Comparison of ENCODE assay signal across 12 mouse cellular contexts in genomic region chr11:115989686-115990085, GRCm38 (mm10). TPM values are rescaled to one million over a fixed set of nuclear protein-coding genes. Genes with fewer than 3 reads are reported as not detected.
A peak's percentile ranks its signal among the peaks of the same experiment; 100 is the strongest.
DNase-seq lines count a peak whose midpoint lies in the region; ATAC-seq and TF ChIP-seq lines count a peak whose summit lies in the region.
"Had no signal": no experiment of that assay in that cellular context is flagged by ENCODE, and none has a peak within 500 bp of the region (broad histone marks: within the 10 kb centered on the region; RNA-seq: fewer than 3 reads in every experiment).

No protein-coding gene starts in this region.

- H3K9ac ChIP-seq in heart, embryonic 12.5 days, result 0 out of 2 replicates have a peak overlapping the region, but pooled peaks have one; percentile 5
- H3K9ac ChIP-seq in midbrain, embryonic 15.5 days, result no peak overlapping the region
- H3K9ac ChIP-seq in intestine, embryonic 14.5 days (ENCODE audit: low read length), result no peak overlapping the region
- no peak overlapping the region for H3K9ac ChIP-seq in liver, postnatal 0 days (replicated peaks)

- H3K27ac ChIP-seq in heart, embryonic 12.5 days (ENCODE audit: poor library complexity, severe bottlenecking), result no peak overlapping the region
- H3K27ac ChIP-seq in midbrain, embryonic 10.5 days (replicated peaks), result peak overlapping the region; percentile 42; the same call in 1 of the 2 replicates
- H3K27ac ChIP-seq in midbrain, embryonic 15.5 days, result no peak overlapping the region
- no peak overlapping the region for H3K27ac ChIP-seq in intestine, embryonic 14.5 days (ENCODE audit: low read depth)
- H3K27ac ChIP-seq in liver, postnatal 0 days (ENCODE audit: low read depth), result no peak overlapping the region

- peaks cover 45% of the 10 kb centered on the region for H3K27me3 ChIP-seq in heart, embryonic 12.5 days (replicated peaks)
- peaks cover 29% of the 10 kb centered on the region for H3K27me3 ChIP-seq in midbrain, embryonic 10.5 days (ENCODE audit: low read depth, poor library complexity, severe bottlenecking)
- no peaks in the 10 kb centered on the region; the same call in none of the 2 replicates for H3K27me3 ChIP-seq in midbrain, embryonic 15.5 days (replicated peaks)
- H3K27me3 ChIP-seq in intestine, embryonic 14.5 days (replicated peaks; ENCODE audit: control insufficient read depth, insufficient read depth, low read length), result no peaks in the 10 kb centered on the region
- H3K27me3 ChIP-seq in liver, postnatal 0 days (ENCODE audit: insufficient read depth, low read length), result no peaks in the 10 kb centered on the region

- H3K9me3 ChIP-seq in heart, embryonic 12.5 days (replicated peaks), result no peaks in the 10 kb centered on the region
- no peaks in the 10 kb centered on the region for H3K9me3 ChIP-seq in midbrain, embryonic 10.5 days (replicated peaks)
- no peaks in the 10 kb centered on the region for H3K9me3 ChIP-seq in midbrain, embryonic 15.5 days
- H3K9me3 ChIP-seq in intestine, embryonic 14.5 days (ENCODE audit: control insufficient read depth, low read length), result no peaks in the 10 kb centered on the region
- H3K9me3 ChIP-seq in liver, postnatal 0 days (ENCODE audit: low read length), result no peaks in the 10 kb centered on the region

- no peaks in the 10 kb centered on the region for H3K36me3 ChIP-seq in heart, embryonic 12.5 days
- no peaks in the 10 kb centered on the region for H3K36me3 ChIP-seq in midbrain, embryonic 10.5 days
- H3K36me3 ChIP-seq in midbrain, embryonic 15.5 days (replicated peaks), result no peaks in the 10 kb centered on the region
- no peaks in the 10 kb centered on the region for H3K36me3 ChIP-seq in intestine, embryonic 14.5 days (ENCODE audit: control insufficient read depth, insufficient read depth, low read length)
- H3K36me3 ChIP-seq in liver, postnatal 0 days (replicated peaks; ENCODE audit: insufficient read depth, low read length), result no peaks in the 10 kb centered on the region

- intact Hi-C loops in heart, postnatal 36 days (cut with DNase I), result no loop called here

- 31% methylated on average over 15 of the region's 15 CpGs for WGBS in heart, embryonic 12.5 days
- WGBS in midbrain, embryonic 10.5 days, result 34% methylated on average over 15 of the region's 15 CpGs
- WGBS in midbrain, embryonic 15.5 days, result 39% methylated on average over 15 of the region's 15 CpGs
- 30% methylated on average over 14 of the region's 15 CpGs for WGBS in intestine, embryonic 14.5 days
- WGBS in liver, postnatal 0 days (ENCODE audit: insufficient replicate concordance), result 44% methylated on average over 15 of the region's 15 CpGs

- H3K4me3 ChIP-seq in heart, embryonic 12.5 days, result peak overlapping the region; percentile 25
- peak overlapping the region; percentile 39 for H3K4me3 ChIP-seq in midbrain, embryonic 10.5 days
- H3K4me3 ChIP-seq in midbrain, embryonic 15.5 days, result no peak overlapping the region
- 0 out of 2 replicates have a peak overlapping the region, but pooled peaks have one; percentile 16 for H3K4me3 ChIP-seq in intestine, embryonic 14.5 days (ENCODE audit: low read depth, low read length)
- no peak overlapping the region for H3K4me3 ChIP-seq in liver, postnatal 0 days (ENCODE audit: low read depth, low read length)

- no peak for ATAC-seq in heart, embryonic 12.5 days (ENCODE audit: insufficient number of reproducible peaks, low FRiP score)
- no peak for ATAC-seq in midbrain, embryonic 15.5 days (replicated peaks)
- no peak for ATAC-seq in intestine, embryonic 14.5 days (replicated peaks; ENCODE audit: low FRiP score, low TSS enrichment, low read depth)
- no peak for ATAC-seq in liver, postnatal 0 days
- ATAC-seq: activated CD4-positive, CD25-positive, alpha-beta regulatory T cell, adult 4 months had no signal

- H3K4me2 ChIP-seq in heart, embryonic 12.5 days, result peak overlapping the region; percentile 56
- H3K4me2 ChIP-seq in midbrain, embryonic 15.5 days, result no peak overlapping the region; the same call in 1 of the 2 replicates
- peak overlapping the region; percentile 40 for H3K4me2 ChIP-seq in intestine, embryonic 14.5 days (ENCODE audit: low read length)
- H3K4me2 ChIP-seq in liver, postnatal 0 days (ENCODE audit: low read depth, low read length), result peak overlapping the region; percentile 42; the same call in 1 of the 2 replicates

- 0 out of 2 replicates have a peak, but pooled peaks cover 3% of the 10 kb centered on the region for H3K4me1 ChIP-seq in heart, embryonic 12.5 days (replicated peaks)
- peaks cover 7% of the 10 kb centered on the region for H3K4me1 ChIP-seq in midbrain, embryonic 10.5 days
- no peaks in the 10 kb centered on the region for H3K4me1 ChIP-seq in midbrain, embryonic 15.5 days
- H3K4me1 ChIP-seq in intestine, embryonic 14.5 days (replicated peaks; ENCODE audit: control insufficient read depth, insufficient read depth, low read length), result no peaks in the 10 kb centered on the region
- no peaks in the 10 kb centered on the region for H3K4me1 ChIP-seq in liver, postnatal 0 days (ENCODE audit: insufficient read depth)

- no peak for TF ChIP-seq CTCF in liver, postnatal 0 days (IDR thresholded peaks at IDR 0.05; ENCODE audit: low read depth)

- no peak for TF ChIP-seq EP300 in liver, postnatal 0 days (IDR thresholded peaks at IDR 0.05; ENCODE audit: low read depth)

- DNase-seq in heart, postnatal 36 days, result no peak
- DNase-seq in midbrain, embryonic 10.5 days (ENCODE audit: low spot score), result no peak
- no peak for DNase-seq in intestine, embryonic 14.5 days (ENCODE audit: low spot score)
- no peak for DNase-seq in liver, postnatal 0 days
- DNase-seq in adrenal gland, postnatal 25 days, result no peak
- no peak for DNase-seq in layer of hippocampus, postnatal 36 days
- DNase-seq: kidney, postnatal 4 days; lung, adult 18-20 months; thymus, postnatal 25 days had no signal

RNA-seq across cellular contexts. Expression of gene Itgb4, which starts 15.2 kb away (rescaled TPM):
- polyA plus RNA-seq in heart, embryonic 12.5 days (2016; fragmentation: Nextera tagmentation; extraction: Ambion mirVana), result 2.0 and 2.7 TPM in 2 replicates
- 1 to 10 TPM; 2.6 to 3.4 TPM for total RNA-seq in heart, postnatal 36 days (2021)
- 0.63 and 0.67 TPM in 2 replicates for polyA plus RNA-seq in midbrain, embryonic 10.5 days (2016; fragmentation: Nextera tagmentation; extraction: Ambion mirVana)
- polyA plus RNA-seq in midbrain, embryonic 15.5 days (2015; fragmentation: Nextera tagmentation; extraction: Ambion mirVana), result 0.79 and 0.94 TPM in 2 replicates
- 4.8 and 5.5 TPM in 2 replicates for polyA plus RNA-seq in intestine, embryonic 14.5 days (2014; fragmentation: Nextera tagmentation; extraction: Ambion mirVana)
- polyA plus RNA-seq in liver, postnatal 0 days (2015; fragmentation: Nextera tagmentation; extraction: Ambion mirVana), result 0.21 and 0.34 TPM in 2 replicates
- 2.0 and 4.1 TPM in 2 replicates for total RNA-seq in adrenal gland, postnatal 25 days (2021)
- 1 to 10 TPM; 8.2 to 9.7 TPM for total RNA-seq in layer of hippocampus, postnatal 36 days (2021)
- polyA plus RNA-seq: activated CD4-positive, CD25-positive, alpha-beta regulatory T cell, adult 4 months had no signal

RNA-seq across cellular contexts. Expression of gene Galk1, which starts 22.8 kb away (rescaled TPM):
- polyA plus RNA-seq in heart, embryonic 12.5 days (2016; fragmentation: Nextera tagmentation; extraction: Ambion mirVana), result 151 and 152 TPM in 2 replicates
- 10 to 100 TPM; 12.8 to 19.3 TPM for total RNA-seq in heart, postnatal 36 days (2021)
- 161 and 210 TPM in 2 replicates for polyA plus RNA-seq in midbrain, embryonic 10.5 days (2016; fragmentation: Nextera tagmentation; extraction: Ambion mirVana)
- 53.2 and 58.5 TPM in 2 replicates for polyA plus RNA-seq in midbrain, embryonic 15.5 days (2015; fragmentation: Nextera tagmentation; extraction: Ambion mirVana)
- 235 and 236 TPM in 2 replicates for polyA plus RNA-seq in intestine, embryonic 14.5 days (2014; fragmentation: Nextera tagmentation; extraction: Ambion mirVana)
- 317 and 319 TPM in 2 replicates for polyA plus RNA-seq in liver, postnatal 0 days (2015; fragmentation: Nextera tagmentation; extraction: Ambion mirVana)
- total RNA-seq in adrenal gland, postnatal 25 days (2021), result 31.8 and 49.7 TPM in 2 replicates
- total RNA-seq in layer of hippocampus, postnatal 36 days (2021), result 10 to 100 TPM; 13.4 to 14.2 TPM

RNA-seq across cellular contexts. Expression of gene H3f3b, which starts 38.1 kb away (rescaled TPM):
- 742 and 759 TPM in 2 replicates for polyA plus RNA-seq in heart, embryonic 12.5 days (2016; fragmentation: Nextera tagmentation; extraction: Ambion mirVana)
- total RNA-seq in heart, postnatal 36 days (2021), result 100 to 1,000 TPM; 136 to 158 TPM
- 1,512 and 1,693 TPM in 2 replicates for polyA plus RNA-seq in midbrain, embryonic 10.5 days (2016; fragmentation: Nextera tagmentation; extraction: Ambion mirVana)
- 2,073 and 2,119 TPM in 2 replicates for polyA plus RNA-seq in midbrain, embryonic 15.5 days (2015; fragmentation: Nextera tagmentation; extraction: Ambion mirVana)
- 1,654 and 1,734 TPM in 2 replicates for polyA plus RNA-seq in intestine, embryonic 14.5 days (2014; fragmentation: Nextera tagmentation; extraction: Ambion mirVana)
- polyA plus RNA-seq in liver, postnatal 0 days (2015; fragmentation: Nextera tagmentation; extraction: Ambion mirVana), result 647 and 656 TPM in 2 replicates
- 265 and 377 TPM in 2 replicates for total RNA-seq in adrenal gland, postnatal 25 days (2021)
- 100 to 1,000 TPM; 263 to 275 TPM for total RNA-seq in layer of hippocampus, postnatal 36 days (2021)

RNA-seq across cellular contexts. Expression of gene Unk, which starts 40.4 kb away (rescaled TPM):
- polyA plus RNA-seq in heart, embryonic 12.5 days (2016; fragmentation: Nextera tagmentation; extraction: Ambion mirVana), result 31.8 and 32.3 TPM in 2 replicates
- total RNA-seq in heart, postnatal 36 days (2021), result 1 to 10 TPM; 8.0 to 8.4 TPM
- polyA plus RNA-seq in midbrain, embryonic 10.5 days (2016; fragmentation: Nextera tagmentation; extraction: Ambion mirVana), result 46.4 and 52.2 TPM in 2 replicates
- polyA plus RNA-seq in midbrain, embryonic 15.5 days (2015; fragmentation: Nextera tagmentation; extraction: Ambion mirVana), result 39.7 and 40.7 TPM in 2 replicates
- polyA plus RNA-seq in intestine, embryonic 14.5 days (2014; fragmentation: Nextera tagmentation; extraction: Ambion mirVana), result 29.8 and 34.5 TPM in 2 replicates
- 3.9 and 5.1 TPM in 2 replicates for polyA plus RNA-seq in liver, postnatal 0 days (2015; fragmentation: Nextera tagmentation; extraction: Ambion mirVana)
- total RNA-seq in adrenal gland, postnatal 25 days (2021), result 25.8 and 27.4 TPM in 2 replicates
- total RNA-seq in layer of hippocampus, postnatal 36 days (2021), result 10 to 100 TPM; 19.4 to 21.9 TPM

RNA-seq across cellular contexts. Expression of gene Recql5, which starts 56.4 kb away (rescaled TPM):
- 13.8 and 17.3 TPM in 2 replicates for polyA plus RNA-seq in heart, embryonic 12.5 days (2016; fragmentation: Nextera tagmentation; extraction: Ambion mirVana)
- total RNA-seq in heart, postnatal 36 days (2021), result 1 to 10 TPM; 6.7 to 8.9 TPM
- 30.6 and 31.8 TPM in 2 replicates for polyA plus RNA-seq in midbrain, embryonic 10.5 days (2016; fragmentation: Nextera tagmentation; extraction: Ambion mirVana)
- polyA plus RNA-seq in midbrain, embryonic 15.5 days (2015; fragmentation: Nextera tagmentation; extraction: Ambion mirVana), result 22.4 and 25.7 TPM in 2 replicates
- polyA plus RNA-seq in intestine, embryonic 14.5 days (2014; fragmentation: Nextera tagmentation; extraction: Ambion mirVana), result 18.5 and 20.7 TPM in 2 replicates
- 4.2 and 6.1 TPM in 2 replicates for polyA plus RNA-seq in liver, postnatal 0 days (2015; fragmentation: Nextera tagmentation; extraction: Ambion mirVana)
- total RNA-seq in adrenal gland, postnatal 25 days (2021), result 31.4 and 37.1 TPM in 2 replicates
- total RNA-seq in layer of hippocampus, postnatal 36 days (2021), result 10 to 100 TPM; 30.4 to 35.1 TPM

Comparison
In these comparisons a context has a peak if more than half of its experiments do, and no peak if none do; other contexts are left out.
1. H3K4me3 ChIP-seq: peak in heart, embryonic 12.5 days (single experiment), midbrain, embryonic 10.5 days (single experiment) and intestine, embryonic 14.5 days (single experiment); none in midbrain, embryonic 15.5 days (single experiment) and liver, postnatal 0 days (single experiment).